Mouse (Mus musculus): Measurements from ENCODE around the gene Nudt16l1. TPM values are rescaled to one million over a fixed set of nuclear protein-coding genes. Genes with fewer than 3 reads are reported as not detected.

Gene Nudt16l1
- total RNA-seq, 2 experiments from 2014 or later: 10.5 to 13.7 TPM

GRCm38 (mm10) chr16:4969055-4969843 is 30.7 kb downstream of the Nudt16l1 start:
- intact Hi-C loops (cut with DNase I): loop anchor here (5.0 kb wide), 1 partner anchor 43 kb away; the partner anchor contains the start of gene Rogdi
- Histone ChIP-seq H3K27ac (no peak overlapping the region), H3K4me3 (no peak overlapping the region)
- no peak for TF ChIP-seq CTCF (IDR thresholded peaks at IDR 0.05)
- DNase-seq: no peak

- no peak for TF ChIP-seq CTCF (IDR thresholded peaks at IDR 0.05)
- Histone ChIP-seq H3K27ac (no peak overlapping the region), H3K4me3 (no peak overlapping the region)
- no peak for DNase-seq
- intact Hi-C loops (cut with DNase I): no loop called here
Observed at GRCm38 (mm10) chr16:4971626-4972025, 33.1 kb downstream of the Nudt16l1 start.

GRCm38 (mm10) chr16:4974521-4974920 is 36.0 kb downstream of the Nudt16l1 start:
- no peak for DNase-seq
- intact Hi-C loops (cut with DNase I): no loop called here
- no peak overlapping the region for H3K27ac ChIP-seq
- H3K4me3 ChIP-seq: no peak overlapping the region
- TF ChIP-seq CTCF (IDR thresholded peaks at IDR 0.05): no peak

- TF ChIP-seq CTCF (IDR thresholded peaks at IDR 0.05): no peak
- Histone ChIP-seq H3K27ac (no peak overlapping the region), H3K4me3 (no peak overlapping the region)
- no peak for DNase-seq
- intact Hi-C loops (cut with DNase I): loop anchor here (5.0 kb wide), 1 partner anchor 221 kb away; no protein-coding TSS in a partner anchor
Observed at GRCm38 (mm10) chr16:4976180-4976579, 37.6 kb downstream of the Nudt16l1 start.

GRCm38 (mm10) chr16:4978275-4979051 is 39.9 kb downstream of the Nudt16l1 start:
- no peak for DNase-seq
- no peak for TF ChIP-seq CTCF (IDR thresholded peaks at IDR 0.05)
- H3K27ac ChIP-seq: no peak overlapping the region
- no peak overlapping the region for H3K4me3 ChIP-seq
- intact Hi-C loops (cut with DNase I): loop anchor here (5.0 kb wide), 1 partner anchor 219 kb away; no protein-coding TSS in a partner anchor

GRCm38 (mm10) chr16:4979755-4980380 is 41.3 kb downstream of the Nudt16l1 start:
- Histone ChIP-seq H3K27ac (no peak overlapping the region), H3K4me3 (no peak overlapping the region)
- TF ChIP-seq CTCF (IDR thresholded peaks at IDR 0.05): peak; percentile 72
- intact Hi-C loops (cut with DNase I): loop anchor here (1.0 to 5.0 kb wide), 2 partner anchors 165 to 217 kb away; no protein-coding TSS in a partner anchor
- DNase-seq: peak; percentile 31

- intact Hi-C loops (cut with DNase I): no loop called here
- no peak for TF ChIP-seq CTCF (IDR thresholded peaks at IDR 0.05)
- peak; percentile 10 for DNase-seq
- Histone ChIP-seq H3K4me3 (no peak overlapping the region), H3K27ac (no peak overlapping the region)
Observed at GRCm38 (mm10) chr16:4984717-4985116, 46.2 kb downstream of the Nudt16l1 start.

Other genes starting within 250 kb of the Nudt16l1 start
- gene Nmral1, start 219.4 kb upstream of the Nudt16l1 start, total RNA-seq (2021): 1 to 10 TPM; 2.6 to 3.7 TPM
- gene Hmox2, start 212.4 kb upstream of the Nudt16l1 start, total RNA-seq (2021): 10 to 100 TPM; 35.4 to 43.6 TPM
- 10 to 100 TPM; 69.3 to 82.9 TPM for gene Cdip1, start 148.5 kb upstream of the Nudt16l1 start, total RNA-seq (2021)
- gene 4930562C15Rik, start 103.3 kb upstream of the Nudt16l1 start, total RNA-seq (2021): not detected
- gene Ubald1, start 58.4 kb upstream of the Nudt16l1 start, total RNA-seq (2021): 10 to 100 TPM; 30.3 to 44.8 TPM
- 10 to 100 TPM; 53.5 to 66.1 TPM for gene Mgrn1, start 52.5 kb upstream of the Nudt16l1 start, total RNA-seq (2021)
- gene Anks3, start 25.4 kb downstream of the Nudt16l1 start, total RNA-seq (2021): 10 to 100 TPM; 12.8 to 16.7 TPM
- not detected for gene Sept12, start 59.1 kb downstream of the Nudt16l1 start, total RNA-seq (2021)
- not detected for gene Smim22, start 68.5 kb downstream of the Nudt16l1 start, total RNA-seq (2021)
- gene Rogdi, start 74.8 kb downstream of the Nudt16l1 start, total RNA-seq (2021): 1 to 10 TPM; 5.2 to 7.4 TPM
- 10 to 100 TPM; 33.1 to 33.7 TPM for gene Glyr1, start 111.1 kb downstream of the Nudt16l1 start, total RNA-seq (2021)
- gene Ubn1, start 111.3 kb downstream of the Nudt16l1 start, total RNA-seq (2021): 10 to 100 TPM; 24.7 to 25.4 TPM
- gene Ppl, start 193.7 kb downstream of the Nudt16l1 start, total RNA-seq (2021): 1 to 10 TPM; 2.5 to 3.7 TPM
- 10 to 100 TPM in 1 of 2 experiments, 1 to 10 TPM in 1; 7.6 to 16.1 TPM for gene Sec14l5, start 208.3 kb downstream of the Nudt16l1 start, total RNA-seq (2021)

All from gastrocnemius, adult 2 months (tissue).